Mouse (Mus musculus): ENCODE data around the gene Mgat4b. TPM values are rescaled to one million over a fixed set of nuclear protein-coding genes. Genes with fewer than 3 reads are reported as not detected.

Mgat4b gene
- polyA plus RNA-seq, 1 experiment from 2014 or later: 15.8 TPM

DNA sequence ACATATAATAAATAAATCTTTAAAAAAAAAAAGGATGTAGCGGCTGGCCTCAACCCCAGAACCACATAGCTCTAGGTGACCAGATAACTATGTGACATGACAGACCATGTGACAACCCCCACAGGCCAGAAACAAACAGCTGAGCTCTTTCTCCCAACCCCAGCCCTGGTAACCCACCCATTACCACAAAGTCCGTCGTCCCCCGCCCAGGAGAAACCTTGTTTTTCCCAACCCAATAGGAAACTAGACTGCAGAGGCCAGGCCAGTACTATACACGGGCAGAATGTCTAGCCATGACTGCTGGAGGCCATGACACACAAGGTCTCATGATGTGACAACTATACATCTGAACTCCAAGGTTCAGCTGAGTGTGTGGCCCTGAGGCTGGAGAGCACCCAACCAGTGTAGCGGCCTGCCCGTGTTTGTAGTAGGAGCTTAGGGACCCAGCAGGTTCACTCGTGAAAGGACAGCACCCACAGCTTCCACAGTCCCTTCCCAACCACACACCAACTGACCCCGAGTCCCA is 7.3 kb upstream of the Mgat4b start:
- no peak overlapping the region for H3K27ac ChIP-seq
- H3K9ac ChIP-seq: no peak overlapping the region
- peaks cover 93% of the 10 kb centered on the region for H3K36me3 ChIP-seq
- WGBS: 88% methylated on average over 9 of the region's 9 CpGs
- no peaks in the 10 kb centered on the region for H3K4me1 ChIP-seq
- ATAC-seq (ENCODE audit: insufficient number of reproducible peaks, insufficient read depth, low FRiP score, low TSS enrichment, low read depth): no peak
- H3K27me3 ChIP-seq: no peaks in the 10 kb centered on the region
- H3K4me2 ChIP-seq: no peak overlapping the region
- H3K4me3 ChIP-seq: no peak overlapping the region
- no peaks in the 10 kb centered on the region for H3K9me3 ChIP-seq

DNA sequence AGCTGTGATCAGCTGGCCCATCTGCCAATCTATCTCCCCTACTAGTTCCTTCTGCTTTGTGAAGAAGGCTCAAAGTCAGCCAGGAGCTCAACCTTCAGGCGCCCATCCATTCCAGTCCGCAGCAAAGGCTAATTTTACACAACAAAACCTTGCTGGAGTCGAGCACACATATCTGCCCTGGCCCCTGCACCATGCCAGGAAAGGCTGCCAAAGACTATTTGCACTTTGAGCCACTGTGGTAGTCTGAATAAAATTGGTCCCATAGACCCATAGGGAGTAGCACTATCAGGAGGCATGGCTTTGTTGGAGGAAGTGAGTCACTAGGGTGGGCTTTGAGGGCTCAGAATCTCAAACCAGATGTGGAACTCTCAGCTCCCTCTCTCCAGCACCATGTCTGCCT is 5.3 kb upstream of the Mgat4b start:
- no peaks in the 10 kb centered on the region for H3K27me3 ChIP-seq
- peaks cover 78% of the 10 kb centered on the region for H3K36me3 ChIP-seq
- H3K9ac ChIP-seq: no peak overlapping the region
- H3K27ac ChIP-seq: no peak overlapping the region
- no peak overlapping the region for H3K4me2 ChIP-seq
- no peak overlapping the region for H3K4me3 ChIP-seq
- ATAC-seq (ENCODE audit: insufficient number of reproducible peaks, insufficient read depth, low FRiP score, low TSS enrichment, low read depth): no peak
- H3K9me3 ChIP-seq: no peaks in the 10 kb centered on the region
- WGBS: 86% methylated on average over 3 of the region's 3 CpGs
- H3K4me1 ChIP-seq: peaks cover 9% of the 10 kb centered on the region

DNA sequence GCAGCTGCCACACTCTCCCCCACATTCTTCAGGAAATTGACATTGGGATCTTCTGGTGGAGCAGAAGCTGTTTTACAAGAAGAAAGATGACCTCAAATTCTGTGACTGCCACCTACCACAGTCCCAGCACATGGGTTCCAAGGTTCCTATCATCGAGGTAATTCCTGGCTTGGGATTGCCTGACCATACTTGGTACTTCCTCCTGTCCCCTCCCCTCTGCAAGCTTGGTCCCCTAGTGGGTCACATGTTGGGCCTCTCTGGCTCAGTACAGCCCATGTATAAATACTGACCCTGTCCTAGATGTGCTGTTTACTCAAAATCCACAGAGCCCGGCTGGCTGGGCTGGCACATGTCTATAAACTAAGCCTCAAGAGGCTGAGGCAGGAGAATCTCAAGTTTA is 4.7 kb upstream of the Mgat4b start:
- 92% methylated on average over 2 of the region's 2 CpGs for WGBS
- Histone ChIP-seq H3K36me3 (peaks cover 72% of the 10 kb centered on the region), H3K27ac (no peak overlapping the region), H3K4me2 (no peak overlapping the region), H3K9me3 (no peaks in the 10 kb centered on the region), H3K4me3 (no peak overlapping the region), H3K9ac (no peak overlapping the region), H3K4me1 (peaks cover 11% of the 10 kb centered on the region), H3K27me3 (no peaks in the 10 kb centered on the region)
- ATAC-seq (ENCODE audit: insufficient number of reproducible peaks, insufficient read depth, low FRiP score, low TSS enrichment, low read depth): no peak

DNA sequence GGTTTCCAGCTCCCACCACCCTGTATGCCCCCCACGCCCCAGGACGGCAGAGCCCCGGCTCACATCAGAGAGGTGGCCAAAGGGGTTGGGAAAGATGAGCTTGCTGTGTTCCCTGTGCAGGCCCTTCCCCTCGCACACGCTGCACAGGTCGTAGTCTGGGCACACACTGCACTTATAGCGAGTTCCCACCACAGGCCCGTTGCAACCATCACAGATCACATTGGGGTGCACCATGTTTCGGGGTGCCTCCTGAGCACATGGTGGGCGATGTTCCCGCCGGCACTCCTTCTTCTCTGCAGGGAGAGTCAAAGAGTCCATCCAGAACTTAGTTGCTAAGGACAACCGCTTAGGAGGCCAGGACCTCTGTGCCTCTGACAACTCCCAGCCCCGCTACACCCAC is 3.3 kb upstream of the Mgat4b start:
- H3K9me3 ChIP-seq: no peaks in the 10 kb centered on the region
- peaks cover 14% of the 10 kb centered on the region for H3K4me1 ChIP-seq
- peaks cover 59% of the 10 kb centered on the region for H3K36me3 ChIP-seq
- WGBS: 95% methylated on average over 14 of the region's 14 CpGs
- no peak overlapping the region for H3K27ac ChIP-seq
- no peak for ATAC-seq (ENCODE audit: insufficient number of reproducible peaks, insufficient read depth, low FRiP score, low TSS enrichment, low read depth)
- H3K4me3 ChIP-seq: no peak overlapping the region
- H3K27me3 ChIP-seq: no peaks in the 10 kb centered on the region
- no peak overlapping the region for H3K9ac ChIP-seq
- no peak overlapping the region for H3K4me2 ChIP-seq

DNA sequence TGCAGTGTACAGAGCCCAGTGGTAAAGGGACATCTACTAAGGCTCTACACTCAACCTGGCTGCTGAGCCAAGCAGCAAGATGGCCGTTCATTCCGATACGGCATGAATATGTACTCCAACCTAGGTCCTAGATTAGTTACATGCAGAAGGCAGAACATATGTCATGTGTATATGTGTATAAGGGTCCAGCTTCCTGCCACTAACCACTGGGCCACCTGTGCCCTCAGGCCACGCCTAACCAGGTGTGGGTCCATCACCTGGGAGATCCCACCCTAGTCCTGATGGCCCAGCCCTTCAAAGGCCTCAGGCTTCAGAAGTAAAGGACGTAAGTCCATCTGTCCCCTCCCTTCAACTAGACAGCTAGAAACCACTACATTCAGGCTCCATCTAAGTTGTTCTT is 2.7 kb upstream of the Mgat4b start:
- no peaks in the 10 kb centered on the region for H3K9me3 ChIP-seq
- peaks cover 14% of the 10 kb centered on the region for H3K4me1 ChIP-seq
- no peak overlapping the region for H3K4me2 ChIP-seq
- peaks cover 52% of the 10 kb centered on the region for H3K36me3 ChIP-seq
- no peak overlapping the region for H3K27ac ChIP-seq
- H3K9ac ChIP-seq: no peak overlapping the region
- H3K27me3 ChIP-seq: no peaks in the 10 kb centered on the region
- WGBS: 91% methylated on average over 5 of the region's 5 CpGs
- no peak overlapping the region for H3K4me3 ChIP-seq
- no peak for ATAC-seq (ENCODE audit: insufficient number of reproducible peaks, insufficient read depth, low FRiP score, low TSS enrichment, low read depth)

DNA sequence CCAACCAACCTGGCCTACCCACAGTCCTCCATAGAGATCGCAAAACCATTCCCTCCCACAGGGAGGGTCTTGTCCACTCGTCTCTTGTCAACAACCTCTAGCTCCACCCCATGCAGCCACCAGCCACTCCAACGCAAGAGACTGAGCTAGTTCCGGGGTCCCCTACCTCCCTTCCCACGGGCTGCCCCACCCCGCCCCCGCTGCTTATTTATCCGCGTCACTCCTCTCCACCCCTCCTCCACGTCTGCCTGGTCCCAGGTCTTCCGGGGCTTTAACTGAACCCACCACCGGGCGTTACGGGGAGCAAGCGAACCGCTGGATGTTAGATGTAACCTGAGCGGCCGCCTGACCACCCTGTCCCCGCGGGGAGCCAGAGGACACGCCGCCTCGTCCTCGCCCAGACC is 587 bp upstream of the Mgat4b start:
- peak overlapping the region; percentile 70 for H3K4me2 ChIP-seq
- no peaks in the 10 kb centered on the region for H3K9me3 ChIP-seq
- H3K27me3 ChIP-seq: no peaks in the 10 kb centered on the region
- H3K27ac ChIP-seq: peak overlapping the region; percentile 96
- H3K4me3 ChIP-seq: peak overlapping the region; percentile 92
- H3K9ac ChIP-seq: peak overlapping the region; percentile 96
- peak; percentile 84 for ATAC-seq (ENCODE audit: insufficient number of reproducible peaks, insufficient read depth, low FRiP score, low TSS enrichment, low read depth)
- H3K4me1 ChIP-seq: peaks cover 14% of the 10 kb centered on the region
- under 1% methylated on average over 24 of the region's 24 CpGs for WGBS
- peaks cover 33% of the 10 kb centered on the region for H3K36me3 ChIP-seq

DNA sequence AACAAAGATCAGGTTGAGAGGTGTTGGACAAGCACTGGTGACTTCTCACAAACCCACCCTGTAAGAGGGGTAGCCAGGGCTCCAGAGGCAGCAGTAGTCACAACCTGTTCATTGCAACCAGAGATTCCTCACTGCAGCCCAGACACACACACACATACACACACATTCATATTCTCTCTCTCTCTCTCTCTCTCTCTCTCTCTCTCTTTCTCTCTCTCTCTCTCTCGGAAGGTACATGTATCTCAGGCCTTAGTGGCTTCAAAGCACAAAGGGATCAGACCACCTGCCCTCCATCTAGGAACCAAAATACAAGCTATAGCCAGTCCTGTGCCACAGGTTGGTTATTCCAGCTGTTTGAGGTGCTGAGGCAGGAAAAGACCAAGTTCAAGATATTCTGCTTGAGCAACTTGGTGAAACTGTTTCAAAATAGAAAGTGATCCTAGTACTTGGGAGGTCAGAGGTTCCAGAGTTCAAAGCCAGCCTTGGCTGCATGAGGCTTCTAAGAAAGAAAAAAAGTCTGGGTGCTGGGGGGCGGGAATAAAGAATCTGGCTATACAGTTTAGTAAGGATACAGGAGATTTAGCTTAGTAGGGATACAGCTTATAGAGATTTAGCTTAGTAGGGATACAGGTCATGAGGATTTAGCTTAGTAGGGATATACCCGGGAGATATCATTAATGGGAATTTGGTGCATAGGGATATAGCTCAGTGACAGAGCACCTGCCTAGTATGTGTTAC is 801 bp downstream of the Mgat4b start:
- ATAC-seq (ENCODE audit: insufficient number of reproducible peaks, insufficient read depth, low FRiP score, low TSS enrichment, low read depth): no peak
- Histone ChIP-seq H3K27ac (no peak overlapping the region), H3K4me1 (peaks cover 27% of the 10 kb centered on the region), H3K36me3 (peaks cover 19% of the 10 kb centered on the region), H3K4me3 (peak overlapping the region; percentile 92), H3K9me3 (no peaks in the 10 kb centered on the region), H3K9ac (peak overlapping the region; percentile 96; the same call in 1 of the 2 replicates), H3K27me3 (no peaks in the 10 kb centered on the region), H3K4me2 (peak overlapping the region; percentile 70)
- 89% methylated on average over 3 of the region's 3 CpGs for WGBS

DNA sequence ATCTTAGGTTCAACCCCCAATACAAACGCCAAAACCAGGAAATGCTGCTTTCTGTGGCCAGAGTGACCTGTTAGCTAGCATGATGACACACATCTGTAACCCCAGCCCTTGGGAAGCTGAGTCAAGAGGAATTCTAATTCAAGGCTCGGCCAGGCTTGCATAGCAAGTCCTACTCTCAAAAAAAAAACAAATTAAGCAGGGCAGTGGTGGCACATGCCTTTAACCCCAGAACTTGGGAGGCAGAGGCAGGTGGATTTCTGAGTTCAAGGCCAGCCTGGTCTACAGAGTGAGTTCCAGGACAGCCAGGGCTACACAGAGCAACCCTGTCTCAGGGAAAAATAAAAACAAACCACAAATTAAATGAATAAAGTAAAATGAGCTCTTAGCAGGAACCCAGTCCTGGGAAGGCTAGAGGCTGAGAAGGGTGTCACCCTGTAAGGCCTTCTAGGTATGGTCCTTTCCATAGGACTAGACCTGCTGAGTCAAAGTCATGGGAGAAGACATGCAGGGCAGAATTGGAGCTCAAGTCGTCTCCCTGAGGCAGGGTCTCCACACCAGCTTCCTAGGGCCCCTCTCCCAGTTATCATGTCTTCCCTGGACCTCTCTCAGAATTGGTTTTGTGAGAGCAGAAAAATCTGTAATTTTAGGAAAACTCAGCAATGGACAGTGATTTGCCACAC is 1.5 kb downstream of the Mgat4b start:
- Histone ChIP-seq H3K27me3 (no peaks in the 10 kb centered on the region), H3K4me1 (peaks cover 33% of the 10 kb centered on the region), H3K9ac (no peak overlapping the region), H3K9me3 (no peaks in the 10 kb centered on the region), H3K27ac (no peak overlapping the region), H3K4me2 (no peak overlapping the region), H3K4me3 (no peak overlapping the region), H3K36me3 (peaks cover 12% of the 10 kb centered on the region)
- no peak for ATAC-seq (ENCODE audit: insufficient number of reproducible peaks, insufficient read depth, low FRiP score, low TSS enrichment, low read depth)
- WGBS: 68% methylated on average over 3 of the region's 3 CpGs

DNA sequence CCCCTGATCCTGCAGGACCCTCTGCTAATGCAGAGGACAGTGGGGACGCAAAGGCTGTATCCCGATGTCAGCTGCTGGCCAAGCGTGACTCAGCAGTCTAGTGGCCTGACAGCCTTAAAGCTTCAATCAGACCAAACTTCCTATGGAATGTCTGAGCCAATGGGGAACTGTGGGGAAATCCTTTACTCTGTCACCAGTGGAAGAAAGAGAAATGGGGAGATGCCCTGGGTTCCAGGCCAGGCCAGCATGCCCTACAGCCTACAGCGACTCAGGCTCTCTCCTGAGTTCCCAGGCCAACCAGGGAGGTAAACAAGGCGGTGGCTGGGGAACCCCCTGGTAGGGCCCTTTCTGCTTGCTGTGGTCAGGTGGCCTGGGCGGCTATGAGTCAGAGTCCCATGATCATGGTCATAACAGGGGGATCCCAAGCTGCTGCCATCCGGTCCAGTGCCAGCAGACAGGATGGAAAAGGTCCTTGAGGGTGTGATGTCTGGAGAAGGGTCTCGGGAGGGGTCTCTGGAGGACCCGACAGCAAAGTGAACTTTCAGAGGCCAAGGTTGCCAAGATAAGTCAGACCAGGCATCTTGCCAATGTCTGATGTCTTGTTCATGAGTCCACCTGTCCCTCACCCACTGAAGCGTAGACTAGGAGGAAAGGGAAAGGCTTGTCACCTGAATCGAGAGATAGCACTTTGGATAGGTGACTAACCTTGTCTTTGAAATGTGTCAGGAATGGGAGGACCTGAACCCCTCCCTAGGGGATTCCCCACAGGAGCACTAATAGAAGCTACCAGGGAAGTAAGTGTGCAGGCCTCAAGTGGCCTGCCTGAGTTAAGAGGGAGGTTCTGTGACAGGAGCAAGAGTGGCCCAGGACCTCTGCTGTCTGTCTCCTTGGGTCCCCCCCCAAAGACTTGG is 2.4 kb downstream of the Mgat4b start:
- Histone ChIP-seq H3K36me3 (peaks cover 3% of the 10 kb centered on the region), H3K27me3 (no peaks in the 10 kb centered on the region), H3K9ac (no peak overlapping the region), H3K9me3 (no peaks in the 10 kb centered on the region), H3K4me2 (no peak overlapping the region), H3K27ac (no peak overlapping the region), H3K4me3 (no peak overlapping the region), H3K4me1 (peaks cover 36% of the 10 kb centered on the region)
- WGBS: 65% methylated on average over 11 of the region's 11 CpGs
- ATAC-seq (ENCODE audit: insufficient number of reproducible peaks, insufficient read depth, low FRiP score, low TSS enrichment, low read depth): no peak

DNA sequence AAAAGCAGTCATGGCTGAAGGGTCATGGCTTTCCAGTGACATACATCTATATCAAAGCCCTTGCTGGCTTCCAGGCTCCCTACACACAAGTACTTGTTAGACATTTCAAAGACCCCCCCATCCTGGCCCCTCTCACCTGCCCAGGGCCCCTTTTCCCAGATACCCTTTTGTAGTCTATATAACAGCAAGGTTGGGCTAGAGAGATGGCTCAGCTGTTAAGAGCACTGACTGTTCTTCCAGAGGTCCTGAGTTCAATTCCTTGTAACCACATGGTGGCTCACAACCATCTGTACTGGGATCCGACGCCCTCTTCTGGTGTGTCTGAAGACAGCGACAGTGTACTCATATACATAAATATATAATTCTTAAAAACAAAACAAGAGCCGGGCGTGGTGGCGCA is 3.9 kb downstream of the Mgat4b start:
- no peaks in the 10 kb centered on the region for H3K36me3 ChIP-seq
- no peaks in the 10 kb centered on the region for H3K27me3 ChIP-seq
- H3K9ac ChIP-seq: no peak overlapping the region
- no peaks in the 10 kb centered on the region for H3K9me3 ChIP-seq
- H3K4me2 ChIP-seq: no peak overlapping the region
- no peak overlapping the region for H3K4me3 ChIP-seq
- WGBS: 91% methylated on average over 6 of the region's 6 CpGs
- peaks cover 27% of the 10 kb centered on the region for H3K4me1 ChIP-seq
- H3K27ac ChIP-seq: no peak overlapping the region
- no peak for ATAC-seq (ENCODE audit: insufficient number of reproducible peaks, insufficient read depth, low FRiP score, low TSS enrichment, low read depth)

DNA sequence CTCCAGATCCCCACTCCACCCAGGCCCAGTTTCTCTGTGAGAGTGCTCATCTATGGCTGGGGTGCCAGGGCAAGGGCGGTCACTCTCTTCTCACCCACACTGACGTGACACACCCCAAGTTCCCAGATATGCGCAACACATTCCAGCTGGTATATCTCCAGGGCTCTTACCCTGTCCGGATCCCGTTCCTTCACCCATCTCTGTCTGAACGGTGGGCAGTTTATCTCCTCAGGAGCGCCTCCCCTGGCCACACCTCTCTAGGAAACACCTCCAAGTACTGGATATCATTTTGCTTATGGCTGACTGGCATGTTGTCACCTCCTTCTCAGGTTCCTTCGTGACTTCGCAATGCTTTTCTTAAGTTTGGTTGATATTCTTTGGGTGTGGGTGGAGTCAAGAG is 4.9 kb downstream of the Mgat4b start:
- no peak overlapping the region for H3K4me2 ChIP-seq
- H3K9me3 ChIP-seq: no peaks in the 10 kb centered on the region
- H3K27ac ChIP-seq: no peak overlapping the region
- 19% methylated on average over 9 of the region's 9 CpGs for WGBS
- H3K36me3 ChIP-seq: no peaks in the 10 kb centered on the region
- H3K9ac ChIP-seq: 0 out of 2 replicates have a peak overlapping the region, but pooled peaks have one; percentile 6
- no peak for ATAC-seq (ENCODE audit: insufficient number of reproducible peaks, insufficient read depth, low FRiP score, low TSS enrichment, low read depth)
- peaks cover 27% of the 10 kb centered on the region for H3K4me1 ChIP-seq
- H3K27me3 ChIP-seq: no peaks in the 10 kb centered on the region
- H3K4me3 ChIP-seq: no peak overlapping the region
